Mouse (Mus musculus) adrenal gland, adult 8-10 months (tissue): ENCODE data around the gene Rasgef1b. TPM values are rescaled to one million over a fixed set of nuclear protein-coding genes. Genes with fewer than 3 reads are reported as not detected.

Source experiments
- DNase-seq: peaks from one replicate; pipeline ENCODE4 v3.0.0; 2022
- total RNA-seq, 4 experiments: library from RNA; stranded (reverse); gene quantifications; 2 replicates each; pipeline ENCODE4 v1.2.4; 2022

Gene Rasgef1b
- total RNA-seq, 4 experiments from 2014 or later: 9.8 to 14.6 (median 11.0) TPM

GRCm38 (mm10) chr5:99359251-99359650, 369.6 kb downstream of the Rasgef1b start:
- no peak for DNase-seq

DNA sequence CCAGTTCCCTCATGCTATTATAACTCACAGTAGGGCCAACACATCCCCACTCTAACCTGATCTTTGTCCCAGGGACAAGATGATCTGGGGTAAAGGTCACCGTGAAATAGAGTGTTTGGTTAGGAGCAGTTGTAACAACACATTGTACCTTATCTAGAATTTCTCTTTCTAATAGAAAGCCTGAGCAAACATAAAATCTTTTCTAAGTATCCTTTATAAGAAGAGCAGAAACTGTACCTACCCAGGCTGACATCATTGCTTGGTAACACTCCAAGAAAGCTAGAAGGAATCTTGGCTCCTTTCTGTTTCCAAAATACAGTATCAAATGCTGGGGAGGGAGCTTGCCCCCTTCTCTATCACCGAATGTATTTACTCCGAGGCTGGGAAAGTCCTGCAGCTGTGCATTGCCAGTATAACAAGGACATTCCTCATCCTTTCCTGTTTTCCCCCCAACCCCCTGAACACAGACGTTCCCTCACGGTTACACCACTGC, 374.2 kb downstream of the Rasgef1b start:
- no peak for DNase-seq

GRCm38 (mm10) chr5:99350030-99350429, 378.8 kb downstream of the Rasgef1b start:
- no peak for DNase-seq

- DNase-seq: peak; percentile 48
Measured at GRCm38 (mm10) chr5:99348257-99348849, 380.5 kb downstream of the Rasgef1b start.

- DNase-seq: no peak
Measured at GRCm38 (mm10) chr5:99342527-99342926, 386.3 kb downstream of the Rasgef1b start.

DNA sequence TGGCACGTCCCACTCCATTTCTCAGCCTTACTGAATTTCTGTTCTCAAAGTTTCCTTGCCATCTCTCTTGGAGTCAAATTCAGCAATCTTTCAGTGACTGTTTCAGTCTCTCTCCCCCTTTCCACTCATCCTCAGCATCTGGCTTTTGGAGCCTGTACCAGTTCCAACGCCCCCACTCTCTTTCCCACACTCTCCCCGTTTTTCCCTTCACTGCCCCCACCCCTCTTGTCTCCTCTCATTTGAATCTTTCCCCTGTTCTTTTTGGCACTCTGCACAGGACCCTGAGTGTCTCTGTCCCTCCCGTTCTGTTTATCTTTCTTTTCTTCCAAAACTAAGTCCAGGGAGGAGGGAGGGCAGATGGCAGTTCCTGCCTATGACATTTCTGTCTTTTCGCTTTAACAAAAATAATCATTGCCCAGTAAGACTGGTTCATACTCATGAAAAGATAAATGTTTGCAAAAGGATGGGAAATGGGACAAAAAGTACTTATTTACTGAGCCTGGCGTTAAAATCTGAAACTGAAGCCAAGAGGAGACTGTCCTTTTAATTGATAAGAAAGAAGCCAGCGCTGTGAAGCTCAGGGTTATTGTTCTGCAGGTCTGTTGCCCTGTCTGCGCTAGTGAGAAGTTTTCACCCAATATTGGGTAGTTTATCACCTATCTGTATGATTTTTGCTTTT, 388.4 kb downstream of the Rasgef1b start:
- DNase-seq: no peak

GRCm38 (mm10) chr5:99339790-99340189, 389.1 kb downstream of the Rasgef1b start:
- DNase-seq: peak; percentile 87

DNA sequence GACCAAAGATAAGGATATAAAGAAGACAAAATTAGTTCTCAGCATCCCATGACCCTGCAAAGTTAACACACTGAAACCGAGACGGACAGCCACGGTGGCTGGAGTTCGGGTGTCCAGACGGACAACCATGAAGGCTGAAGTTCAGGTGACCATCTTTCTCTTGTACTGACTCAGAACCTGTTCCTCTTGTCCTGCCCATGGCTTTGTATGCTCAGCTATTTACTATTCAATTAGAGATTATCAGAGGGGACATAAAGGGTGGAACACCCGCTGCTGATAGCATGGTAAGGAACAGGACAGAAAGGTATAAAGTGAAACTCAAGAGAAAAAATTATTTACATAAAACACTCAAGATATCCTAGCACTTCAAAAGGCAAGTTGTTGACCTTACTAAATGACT, 390.0 kb downstream of the Rasgef1b start:
- DNase-seq: no peak

- DNase-seq: no peak
Measured at GRCm38 (mm10) chr5:99336427-99336826, 392.4 kb downstream of the Rasgef1b start.

- DNase-seq: no peak
Measured at GRCm38 (mm10) chr5:99334017-99334416, 394.8 kb downstream of the Rasgef1b start.

DNA sequence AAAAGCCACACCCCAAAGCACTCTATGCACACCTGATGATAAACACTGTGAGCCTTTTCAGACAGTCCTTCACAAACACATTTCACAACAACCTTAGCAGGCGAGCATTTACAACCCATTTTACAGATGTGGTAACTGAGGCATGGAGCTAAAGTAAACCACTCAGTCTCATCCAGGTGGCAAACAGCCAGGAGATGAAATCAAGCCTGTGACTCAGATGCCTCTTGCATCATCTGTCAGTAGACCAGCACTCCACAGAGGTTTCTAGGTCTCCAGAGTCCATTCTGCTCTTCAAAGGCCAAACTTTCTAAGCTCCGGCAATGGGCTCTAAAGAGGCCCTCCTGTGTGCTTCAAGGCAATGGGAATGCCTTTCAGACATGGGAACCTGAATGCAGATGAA, 396.8 kb downstream of the Rasgef1b start:
- DNase-seq: peak; percentile 80

DNA sequence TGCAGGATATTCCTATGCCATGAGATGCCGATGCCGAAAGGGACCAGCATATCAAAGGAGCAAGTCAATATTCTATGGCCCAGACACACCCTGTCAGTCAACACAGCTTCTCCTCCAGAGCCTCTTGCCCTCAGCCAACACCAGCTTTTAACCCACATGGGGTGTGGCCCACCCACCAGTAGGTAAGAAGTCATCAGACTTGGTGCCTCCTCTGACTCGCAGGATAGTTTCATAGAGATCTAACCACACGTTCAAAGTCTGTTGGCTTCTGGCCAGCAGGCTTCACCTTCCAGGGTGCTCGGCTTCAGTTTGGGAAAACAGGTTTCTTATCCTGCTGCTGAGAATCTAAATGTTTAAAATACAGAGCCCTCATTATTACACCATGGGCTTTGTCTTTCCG, 399.8 kb downstream of the Rasgef1b start:
- no peak for DNase-seq

DNA sequence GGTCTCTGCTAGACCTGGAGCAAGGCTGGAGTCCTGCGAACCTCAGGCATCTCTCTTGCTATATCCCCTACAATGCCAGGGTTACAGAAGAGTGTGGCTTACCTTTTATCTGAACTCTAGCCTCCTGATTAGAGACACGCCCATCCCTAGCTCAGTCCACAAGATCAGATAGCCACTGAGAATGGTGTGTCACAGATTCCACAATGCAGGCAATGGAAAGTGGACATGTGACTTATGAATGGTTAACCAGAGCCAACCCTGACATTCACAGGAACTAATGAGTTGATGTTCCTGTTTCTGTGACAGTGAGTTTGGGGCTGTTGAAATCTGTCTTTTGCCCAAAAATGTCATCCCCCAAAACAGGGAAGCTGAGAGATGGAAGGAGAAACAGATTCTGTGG, 401.8 kb downstream of the Rasgef1b start:
- DNase-seq: no peak

- no peak for DNase-seq
Measured at GRCm38 (mm10) chr5:99325301-99325700, 403.6 kb downstream of the Rasgef1b start.

GRCm38 (mm10) chr5:99320783-99321182, 408.1 kb downstream of the Rasgef1b start:
- DNase-seq: no peak

DNA sequence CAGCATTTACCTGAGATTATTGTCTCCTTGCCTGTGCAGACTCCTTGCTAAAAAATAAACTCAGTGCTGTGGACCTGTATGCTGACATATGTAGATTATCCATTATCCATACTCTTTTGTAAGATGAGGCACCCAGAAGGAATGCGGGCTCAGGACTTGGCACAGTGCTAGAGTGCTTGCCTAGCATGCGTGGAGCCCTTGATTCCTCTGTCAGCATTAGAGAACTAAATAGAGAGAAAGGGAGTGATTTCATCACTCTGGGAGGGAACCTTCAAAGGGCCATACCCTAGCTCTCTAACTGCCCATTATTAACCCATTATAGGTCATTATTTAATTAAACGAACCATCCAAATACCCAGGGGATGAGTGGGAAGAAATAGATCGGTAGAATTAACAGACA, 430.9 kb downstream of the Rasgef1b start:
- DNase-seq: no peak

- no peak for DNase-seq
Measured at GRCm38 (mm10) chr5:99296348-99296747, 432.5 kb downstream of the Rasgef1b start.

- DNase-seq: no peak
Measured at GRCm38 (mm10) chr5:99292287-99292851, 436.5 kb downstream of the Rasgef1b start.

DNA sequence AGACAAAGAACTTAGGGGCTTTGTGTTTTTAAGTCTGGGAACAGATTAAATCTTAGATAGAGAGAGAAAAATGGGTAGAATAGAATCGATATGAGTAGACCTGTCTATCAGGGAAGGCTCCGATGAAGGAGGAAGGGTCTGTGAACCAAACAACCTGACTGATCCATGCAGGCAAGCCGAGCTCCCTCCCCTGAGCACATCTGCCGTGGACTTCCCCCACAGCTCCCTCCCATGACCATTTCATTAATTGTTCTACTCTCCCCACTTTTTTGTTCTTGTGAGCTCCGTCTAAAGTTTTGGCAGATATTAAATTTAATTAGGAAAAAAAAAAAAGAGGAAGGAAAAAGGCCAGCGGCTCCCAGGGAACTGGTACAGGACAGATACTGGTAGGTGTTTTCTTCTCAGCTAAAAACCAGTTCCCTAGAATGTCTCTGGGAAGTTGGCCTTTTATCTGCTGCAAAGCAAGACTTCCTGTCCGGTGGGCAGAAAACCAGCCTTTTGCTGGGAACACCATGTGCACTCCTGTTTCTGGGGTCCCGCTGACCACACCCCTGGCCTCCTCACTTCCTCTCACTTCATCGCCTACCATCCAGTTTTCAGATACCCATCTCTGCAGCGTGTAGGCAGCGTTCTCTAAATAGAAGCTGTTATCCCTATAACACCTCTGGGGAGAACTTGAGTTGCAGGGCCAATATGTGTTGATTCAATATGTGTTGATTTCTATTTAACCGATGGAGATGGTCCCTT, 437.6 kb downstream of the Rasgef1b start:
- DNase-seq: no peak

DNA sequence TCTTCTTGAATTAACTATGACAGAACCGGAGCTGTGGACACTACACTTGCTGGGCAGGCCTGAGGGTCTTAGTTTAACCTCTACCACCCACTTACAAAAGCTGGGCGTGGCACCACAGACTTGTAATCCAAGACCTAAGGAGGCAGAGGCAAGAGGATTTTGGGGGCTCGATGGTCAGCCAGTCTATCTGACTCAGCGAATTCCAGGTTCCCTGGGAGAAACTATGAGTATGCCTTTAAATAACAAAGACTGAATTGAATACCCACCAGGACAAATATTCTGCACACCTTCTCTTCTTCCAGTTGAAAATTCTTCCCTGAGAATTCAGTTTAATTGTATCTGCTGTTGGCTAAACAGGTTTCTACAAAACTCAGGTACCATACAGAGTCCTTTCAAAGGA, 440.6 kb downstream of the Rasgef1b start:
- no peak for DNase-seq

GRCm38 (mm10) chr5:99287647-99288185, 441.1 kb downstream of the Rasgef1b start:
- DNase-seq: no peak

DNA sequence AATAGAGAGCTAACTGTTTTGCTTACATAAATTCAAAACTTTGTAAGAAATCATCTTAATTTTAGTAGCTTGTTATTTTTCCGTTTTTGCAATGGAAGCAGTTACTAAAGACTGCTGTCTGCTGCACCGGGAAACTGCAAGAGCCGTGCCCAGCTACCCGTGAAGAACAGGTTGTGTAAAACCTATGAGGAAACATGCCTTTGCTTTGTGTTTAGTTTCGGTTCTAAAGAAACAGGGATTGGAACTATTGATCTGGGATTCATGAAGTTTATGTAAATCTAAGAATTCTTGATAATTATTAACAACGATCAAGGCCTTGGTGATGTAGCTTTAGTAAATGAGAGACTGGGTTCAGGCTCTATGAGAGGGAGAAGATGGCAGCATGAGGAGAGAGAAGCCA, 442.3 kb downstream of the Rasgef1b start:
- DNase-seq: no peak

GRCm38 (mm10) chr5:99286024-99286423, 442.8 kb downstream of the Rasgef1b start:
- no peak for DNase-seq
